Mouse (Mus musculus): ENCODE measurements around the gene Ube2f.

The Ube2f gene

DNA sequence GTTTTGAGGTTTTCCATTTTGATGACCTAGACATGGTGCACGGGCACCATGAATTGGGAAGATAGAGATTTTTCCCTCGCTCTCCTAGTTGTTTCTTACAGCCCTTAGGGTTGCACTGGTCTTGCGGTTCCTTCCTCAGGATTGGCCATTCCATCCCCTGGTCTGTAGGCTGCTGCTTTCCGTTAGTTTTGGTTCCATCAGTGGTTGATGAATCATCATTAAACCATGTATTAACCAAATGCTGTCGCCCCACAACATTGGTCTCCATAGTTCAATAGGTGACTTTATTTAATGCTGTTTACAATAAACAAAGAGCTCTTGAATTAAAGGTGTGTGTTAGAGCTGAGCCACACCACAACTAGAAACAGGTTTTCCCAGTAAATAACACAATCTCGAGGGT, 12.4 kb upstream of the Ube2f start:
- DNase-seq (ENCODE audit: low read depth): no peak

DNA sequence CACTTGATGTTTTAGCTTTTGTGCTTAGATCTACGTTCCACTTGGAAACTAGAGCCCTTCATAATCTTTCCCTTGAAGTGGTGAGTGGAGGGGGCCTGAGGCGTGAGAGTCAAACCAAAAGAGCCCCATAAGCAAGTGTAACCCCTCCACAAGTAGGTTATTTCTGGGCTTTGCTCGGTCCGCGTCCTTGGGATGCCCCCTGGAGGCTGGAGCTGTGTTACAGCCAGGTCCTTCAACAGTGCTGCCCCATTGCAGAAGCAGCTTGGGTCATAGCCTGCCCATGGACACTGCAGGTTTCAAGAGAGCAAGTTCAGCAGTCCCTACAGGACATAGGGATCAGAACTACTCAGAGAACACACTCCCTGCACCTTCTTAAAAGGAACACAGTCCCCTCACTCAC, 11.0 kb upstream of the Ube2f start:
- peak; percentile 60 for DNase-seq (ENCODE audit: low read depth)

DNA sequence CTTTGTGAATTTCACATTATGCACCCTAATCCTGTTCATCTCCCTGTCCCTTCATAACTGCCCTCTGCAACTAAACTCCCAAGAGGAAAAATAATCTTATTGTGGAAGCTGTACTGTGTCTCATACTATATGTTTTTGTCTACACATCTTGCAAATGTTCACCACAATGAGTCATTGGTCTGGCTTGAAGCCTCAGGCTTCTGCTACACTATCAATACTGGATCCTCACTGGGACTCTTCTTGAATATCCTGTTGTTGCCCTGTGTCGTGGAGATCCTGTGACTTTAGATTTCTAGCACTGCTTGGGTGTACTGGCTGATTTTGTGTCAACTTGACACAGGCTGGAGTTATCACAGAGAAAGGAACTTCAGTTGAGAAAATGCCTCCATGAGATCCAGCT, 10.3 kb upstream of the Ube2f start:
- no peak for DNase-seq (ENCODE audit: low read depth)

DNA sequence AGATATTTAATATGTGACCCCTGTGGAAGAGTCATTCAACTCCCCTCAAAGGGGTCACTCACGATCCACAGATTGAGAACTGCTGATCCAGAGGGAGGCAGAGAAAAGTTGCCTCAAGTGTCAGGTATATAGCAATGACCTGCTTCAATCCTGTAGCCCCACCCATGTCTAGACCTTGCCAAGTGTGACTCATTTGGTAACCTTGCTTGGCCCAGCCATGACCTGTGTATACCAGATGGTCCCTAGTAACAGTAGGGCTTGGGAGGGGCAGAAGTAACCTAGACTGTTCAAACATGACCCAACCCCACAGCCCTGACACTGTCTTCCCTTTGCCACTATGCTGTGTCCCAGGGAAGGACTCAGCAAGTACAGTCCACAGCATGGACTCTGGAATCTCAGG, 9.4 kb upstream of the Ube2f start:
- DNase-seq (ENCODE audit: low read depth): peak; percentile 31

DNA sequence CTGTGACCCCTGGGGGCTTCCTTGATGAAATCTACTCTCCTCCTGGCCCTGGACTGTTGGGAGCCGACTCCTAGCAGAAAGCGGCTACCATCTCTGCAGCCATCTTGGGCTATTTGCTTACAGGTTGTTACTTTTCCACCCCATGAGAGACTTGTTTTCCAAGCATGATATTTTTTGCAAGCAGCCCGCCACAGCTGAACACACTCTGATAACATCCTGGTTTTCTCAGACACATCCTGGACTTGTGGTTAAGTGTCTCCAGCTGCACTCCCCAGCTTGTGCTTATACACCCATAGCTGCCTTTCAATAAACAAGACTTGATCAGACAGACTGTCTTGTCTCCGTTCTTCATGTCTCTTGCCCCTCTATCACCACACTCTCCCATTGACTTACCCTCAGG, 8.9 kb upstream of the Ube2f start:
- no peak for DNase-seq (ENCODE audit: low read depth)

DNA sequence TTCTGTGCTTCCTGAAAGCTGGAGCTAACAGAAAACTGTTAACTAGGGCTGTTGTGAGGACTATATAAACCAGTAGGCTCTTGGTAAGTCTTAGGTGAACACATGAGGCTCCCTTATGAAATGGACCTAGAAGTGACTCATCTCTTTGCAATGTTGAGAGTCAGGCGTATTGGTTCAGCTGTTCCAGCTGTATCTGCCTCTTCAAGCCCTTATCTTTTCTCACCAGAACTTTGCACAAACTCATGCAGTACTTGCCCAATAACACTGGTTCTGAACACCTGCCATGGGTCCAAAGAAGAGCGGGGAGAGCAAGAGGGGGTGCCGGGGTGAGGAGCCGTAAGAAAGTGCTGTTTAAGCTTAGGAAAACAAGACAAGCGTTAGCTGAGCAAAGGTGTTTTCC, 1.9 kb upstream of the Ube2f start:
- no peak for DNase-seq (ENCODE audit: low read depth)

DNA sequence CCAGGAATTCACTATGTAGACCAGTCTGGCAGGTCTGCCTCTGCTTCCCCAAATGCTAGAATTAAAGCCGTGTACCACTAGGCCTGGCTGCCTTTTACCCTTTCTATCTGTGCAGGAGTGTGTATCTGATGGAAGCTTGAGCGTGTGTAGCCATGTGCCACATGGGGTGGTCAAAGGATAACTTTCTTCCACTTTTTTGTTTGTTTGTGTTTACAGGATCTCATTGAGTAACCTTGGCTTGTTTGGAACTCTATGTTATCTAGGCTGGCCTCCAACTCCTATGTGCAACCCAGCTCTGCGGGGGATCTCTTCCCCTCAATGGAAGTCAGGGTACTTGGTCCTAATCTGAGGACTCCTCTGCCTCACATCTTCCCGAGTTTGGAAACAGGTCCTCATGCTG, 1.1 kb upstream of the Ube2f start:
- DNase-seq (ENCODE audit: low read depth): no peak

DNA sequence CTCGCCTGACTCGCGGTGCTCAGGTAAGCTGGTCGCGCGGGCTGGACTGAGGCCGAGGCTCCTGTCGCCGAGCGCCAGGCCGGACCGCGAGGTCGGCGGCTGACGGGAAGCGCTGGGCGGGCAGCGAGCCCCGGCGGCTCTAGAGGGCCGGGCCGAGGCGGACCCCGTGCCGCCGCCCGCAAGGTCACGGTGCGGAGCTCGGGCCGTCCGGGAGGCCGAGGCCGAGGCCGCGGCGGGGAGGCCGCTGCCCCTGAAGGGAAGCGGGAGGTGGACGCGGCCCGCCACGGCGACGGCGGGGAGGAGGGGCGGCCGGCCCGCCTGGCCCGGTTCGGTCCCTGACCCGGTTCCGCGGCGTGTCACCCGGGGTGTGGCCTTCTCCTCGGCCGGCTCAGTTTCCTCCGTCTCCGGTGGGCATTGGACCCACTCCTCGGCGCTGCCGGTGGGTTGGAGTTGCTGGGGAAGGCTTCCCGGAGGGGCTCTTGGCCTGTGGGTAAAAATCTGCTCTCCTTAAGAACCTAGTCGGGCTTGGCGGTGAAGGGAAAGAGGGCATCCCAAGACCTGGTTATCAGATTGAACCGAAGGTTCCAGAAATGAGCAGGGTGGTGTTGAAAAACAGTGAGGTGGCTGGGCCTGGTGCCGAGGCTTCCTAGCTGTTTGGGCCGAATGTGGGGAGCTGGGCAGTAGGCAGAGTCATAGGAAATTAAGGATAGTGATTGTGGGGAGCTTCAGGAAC, 477 bp downstream of the Ube2f start:
- DNase-seq (ENCODE audit: low read depth): peak; percentile 48

DNA sequence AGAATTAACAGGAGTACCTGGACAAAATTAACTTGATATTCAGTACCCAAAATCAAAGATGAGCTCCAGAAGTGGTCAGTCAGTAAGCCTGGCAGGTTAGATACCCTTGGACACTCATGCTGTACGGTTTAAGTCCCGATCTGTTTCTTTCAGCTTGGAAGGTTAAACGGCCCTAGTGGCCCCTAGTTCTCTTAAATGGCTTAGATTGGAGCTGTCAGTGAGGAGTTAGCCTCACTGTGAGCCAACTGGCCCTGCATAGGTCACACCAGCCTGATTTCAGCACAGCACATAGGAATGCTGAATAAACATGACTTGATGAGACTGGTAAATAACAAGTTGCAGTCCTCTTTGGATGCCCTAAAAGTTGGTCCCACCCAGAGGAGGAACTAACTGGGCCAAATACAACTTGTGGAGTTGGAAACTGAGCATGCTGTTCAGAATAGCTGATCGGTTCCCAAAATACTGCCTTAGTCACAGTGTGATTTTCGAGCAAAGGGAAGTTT, 1.1 kb downstream of the Ube2f start:
- DNase-seq (ENCODE audit: low read depth): peak; percentile 41

DNA sequence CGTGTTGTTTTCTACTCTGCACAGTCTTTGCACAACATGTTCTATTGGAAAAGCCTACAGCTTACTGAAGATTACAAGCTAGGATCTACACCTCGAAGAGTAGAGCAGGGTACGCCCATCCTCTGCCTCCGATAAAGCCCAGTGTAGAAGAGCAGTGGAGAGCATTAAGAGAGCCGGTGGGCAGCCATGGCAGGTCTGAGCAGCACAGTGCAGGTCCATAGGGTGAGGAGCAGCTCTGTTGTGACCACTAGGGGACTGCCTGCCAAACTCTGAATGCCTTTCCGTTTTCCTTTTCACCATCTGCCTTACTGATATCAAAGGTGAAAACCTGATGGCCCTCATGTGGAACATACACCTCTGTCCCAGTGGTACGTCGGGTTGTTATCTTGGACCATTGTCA, 1.8 kb downstream of the Ube2f start:
- peak; percentile 59 for DNase-seq (ENCODE audit: low read depth)

DNA sequence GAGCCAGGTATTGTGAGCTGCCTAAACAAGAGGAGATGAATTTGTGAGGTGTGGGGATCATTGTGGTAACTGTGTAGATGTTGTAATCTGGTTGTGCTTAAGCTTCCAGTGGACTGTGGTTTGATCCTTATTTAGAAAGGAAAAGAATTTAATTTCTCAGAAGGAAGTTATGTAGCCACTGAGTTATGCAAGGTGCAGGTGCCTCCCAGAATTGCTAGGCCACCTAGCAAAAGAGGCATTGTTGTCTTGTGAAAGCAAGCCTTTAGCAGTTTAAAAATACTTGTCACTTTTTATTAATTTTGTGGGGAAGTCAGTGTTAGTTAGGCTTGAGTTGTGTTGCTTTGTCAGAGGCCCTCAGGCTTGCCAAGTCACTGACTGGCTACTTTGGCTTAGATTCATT, 7.8 kb downstream of the Ube2f start:
- no peak for DNase-seq (ENCODE audit: low read depth)

DNA sequence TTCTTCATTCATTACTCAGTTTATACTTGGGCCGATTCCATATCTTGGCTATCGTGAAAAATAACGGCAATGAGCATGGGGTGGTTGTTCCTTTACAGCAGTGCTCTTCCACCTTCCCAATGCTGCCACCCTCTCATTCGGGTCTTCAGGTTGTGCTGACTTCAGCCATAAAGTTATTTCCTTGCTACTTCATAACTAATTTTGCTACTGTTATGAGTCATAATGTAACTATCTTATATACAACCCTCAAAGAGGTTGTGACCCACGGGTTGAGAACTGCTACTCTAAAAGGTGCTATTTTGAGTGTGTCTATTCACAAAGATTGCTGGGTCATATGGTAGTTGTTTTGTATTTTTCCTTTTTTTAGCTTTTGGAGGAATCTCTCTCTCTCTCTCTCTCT, 9.7 kb downstream of the Ube2f start:
- peak; percentile 54 for DNase-seq (ENCODE audit: low read depth)

DNA sequence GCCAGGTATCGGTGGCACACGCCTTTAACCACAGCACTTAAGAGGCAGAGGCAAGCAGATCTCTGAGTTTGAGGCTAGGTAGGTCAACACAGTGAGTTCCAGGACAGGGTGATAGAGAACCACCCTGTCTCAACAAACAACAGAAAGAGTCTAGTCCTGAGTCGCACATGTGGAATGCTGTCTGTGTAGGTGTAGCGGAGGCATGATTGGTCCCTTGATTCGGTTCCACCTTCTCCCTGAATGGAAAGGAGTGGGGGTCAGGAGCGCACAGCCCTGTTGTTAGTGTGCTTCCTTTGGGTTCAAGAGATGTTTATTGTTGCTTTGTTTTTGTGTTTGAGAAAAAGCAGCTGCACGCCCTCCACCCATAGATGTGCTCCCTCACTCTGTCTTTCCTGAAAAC, 12.4 kb downstream of the Ube2f start:
- no peak for DNase-seq (ENCODE audit: low read depth)

DNA sequence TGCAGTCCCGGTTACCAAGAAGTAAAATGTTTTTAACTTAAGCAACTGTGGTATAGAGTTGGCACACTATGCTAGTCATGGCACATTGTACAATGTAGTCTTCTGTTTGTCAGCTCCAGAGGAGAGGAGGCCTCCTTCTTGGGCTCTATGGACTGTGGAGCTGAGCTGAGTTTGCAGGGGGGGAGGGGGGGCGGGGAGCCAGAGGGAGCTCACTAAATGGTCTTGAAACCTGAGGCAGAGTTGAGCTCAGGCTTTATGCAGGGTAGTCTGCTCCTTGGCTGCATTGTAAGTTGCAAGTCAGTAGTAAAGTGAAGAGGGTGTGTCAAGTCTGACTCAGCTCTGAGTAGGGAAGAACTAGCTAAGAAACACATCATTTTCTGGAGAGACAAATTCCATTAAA, 22.2 kb downstream of the Ube2f start:
- no peak for DNase-seq (ENCODE audit: low read depth)

DNA sequence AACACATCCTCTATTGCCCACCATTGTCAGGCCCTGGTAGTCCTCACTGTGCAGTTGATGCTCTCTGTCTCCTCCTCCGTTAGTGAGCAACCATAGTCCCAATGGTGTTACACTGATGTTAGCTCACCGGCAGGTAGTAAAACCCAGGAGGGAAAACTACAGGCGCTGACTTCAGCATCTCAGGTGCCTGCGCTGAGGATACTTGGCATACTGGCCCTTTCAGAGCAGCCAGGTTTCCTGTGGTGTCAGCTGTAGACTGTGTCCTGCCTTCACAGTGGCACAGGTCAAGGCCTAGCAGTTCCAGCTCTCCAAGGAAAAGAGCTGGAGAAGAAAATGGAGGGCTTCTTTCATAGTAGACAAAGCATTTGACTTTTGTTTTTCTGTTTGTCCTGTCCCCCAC, 26.5 kb downstream of the Ube2f start:
- no peak for DNase-seq (ENCODE audit: low read depth)

DNA sequence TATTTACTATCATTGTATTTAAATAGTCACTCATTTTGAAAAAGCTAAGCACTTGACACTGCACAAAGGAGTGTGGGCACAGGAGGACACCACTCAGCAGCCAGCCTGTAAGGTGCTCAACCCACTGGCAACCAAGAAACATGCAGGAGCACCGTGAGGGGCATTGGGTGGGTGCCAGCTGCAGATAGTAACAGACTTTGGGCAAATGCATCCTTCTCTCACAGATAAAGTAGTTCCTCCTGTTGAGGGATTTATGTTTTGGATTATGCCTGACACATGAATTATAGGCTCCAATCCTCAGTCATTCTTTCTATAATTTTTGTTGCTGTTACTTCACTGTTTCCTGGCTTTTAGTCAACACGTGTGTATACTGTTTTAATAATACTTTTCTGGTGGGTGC, 27.4 kb downstream of the Ube2f start:
- DNase-seq (ENCODE audit: low read depth): no peak

DNA sequence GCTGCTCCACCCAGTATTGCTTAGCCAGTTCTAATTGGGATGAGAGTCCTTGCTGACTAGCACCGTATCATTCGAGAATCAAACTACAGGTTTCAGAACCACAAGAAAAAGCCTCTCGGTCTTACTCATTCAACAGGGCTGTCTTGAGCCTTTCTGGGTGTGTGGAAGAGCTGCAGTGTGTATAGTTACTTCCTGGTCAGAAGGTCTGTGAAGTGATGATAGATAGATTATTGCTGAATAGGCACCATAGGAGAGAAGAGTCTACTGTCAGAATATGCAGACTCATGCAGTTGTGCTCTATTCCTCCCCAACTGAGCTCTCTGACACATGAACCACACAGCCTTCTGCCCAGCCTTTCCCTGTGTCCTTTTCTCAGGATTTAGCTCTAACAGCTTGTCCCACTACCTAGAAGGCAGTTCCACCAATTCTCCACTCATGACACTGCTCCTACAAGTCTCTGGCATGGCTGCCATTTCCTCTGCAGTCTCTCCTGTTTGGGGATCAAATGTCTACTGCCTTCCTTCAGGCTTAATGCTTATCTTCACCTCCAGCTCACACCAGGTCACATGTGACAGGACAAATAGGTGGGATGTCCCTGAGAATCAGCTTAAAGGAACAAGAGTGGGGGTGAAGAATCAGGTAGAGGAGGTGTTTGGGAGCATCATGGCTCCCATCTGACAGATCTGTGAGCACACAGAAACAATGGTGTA, 28.5 kb downstream of the Ube2f start:
- peak; percentile 56 for DNase-seq (ENCODE audit: low read depth)

DNA sequence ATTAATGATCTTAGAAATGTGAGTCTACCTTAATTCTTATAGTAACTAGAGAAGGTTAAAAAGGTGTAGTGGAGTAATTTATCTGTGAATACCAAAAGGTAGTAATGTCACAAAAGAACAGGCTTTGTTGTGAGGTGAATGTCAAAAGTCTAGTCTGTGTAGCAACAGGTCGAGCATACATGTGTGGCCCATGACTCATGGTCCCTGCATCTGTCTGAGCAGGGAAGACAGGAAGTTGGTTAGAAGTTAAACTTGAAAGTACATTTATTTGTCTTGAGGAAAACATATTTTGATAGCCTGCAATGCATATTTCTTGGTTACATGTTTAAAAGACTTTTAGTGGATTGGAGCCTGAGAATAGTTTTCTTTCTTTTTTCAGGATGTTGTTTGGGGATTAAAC, 29.0 kb downstream of the Ube2f start:
- DNase-seq (ENCODE audit: low read depth): peak; percentile 53

DNA sequence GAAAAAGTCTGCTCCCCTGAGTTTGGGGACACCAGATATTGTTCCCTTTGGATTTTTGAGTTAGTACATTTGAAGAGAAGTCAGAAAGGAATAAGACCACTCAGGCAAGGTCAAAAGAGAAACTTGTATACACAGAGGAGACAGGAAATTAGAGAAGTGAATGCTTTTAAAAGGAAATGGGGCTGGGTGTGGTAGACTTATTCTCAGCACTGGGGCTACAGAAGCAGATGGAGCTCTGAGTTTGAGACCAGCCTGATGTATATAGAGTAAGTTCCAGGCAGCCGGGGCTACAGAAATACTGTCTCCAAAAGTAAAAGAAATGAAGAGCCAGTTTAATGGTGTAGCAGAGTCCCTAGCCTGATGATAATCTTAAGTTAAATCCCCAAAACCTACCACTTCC, 32.5 kb downstream of the Ube2f start:
- DNase-seq (ENCODE audit: low read depth): peak; percentile 18

DNA sequence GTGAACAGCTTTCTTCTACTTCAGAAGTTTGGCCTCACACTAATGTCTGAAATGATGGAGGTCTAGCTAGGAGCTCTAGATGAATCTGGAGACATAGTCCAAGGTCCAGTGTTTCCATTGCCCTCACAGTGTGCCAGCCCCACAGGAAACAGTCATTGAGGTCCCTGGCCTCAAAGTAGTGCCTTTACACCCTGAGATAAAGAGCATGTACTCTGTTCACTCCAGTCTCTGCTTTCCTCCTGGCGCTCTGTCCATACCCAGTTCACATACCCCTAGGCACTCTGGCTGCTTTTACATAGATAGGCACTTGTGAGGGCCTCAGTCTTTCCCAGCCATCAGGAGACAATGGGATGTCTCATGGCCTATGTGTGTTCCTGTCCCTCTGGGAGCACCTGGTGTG, 39.3 kb downstream of the Ube2f start:
- no peak for DNase-seq (ENCODE audit: low read depth)

DNA sequence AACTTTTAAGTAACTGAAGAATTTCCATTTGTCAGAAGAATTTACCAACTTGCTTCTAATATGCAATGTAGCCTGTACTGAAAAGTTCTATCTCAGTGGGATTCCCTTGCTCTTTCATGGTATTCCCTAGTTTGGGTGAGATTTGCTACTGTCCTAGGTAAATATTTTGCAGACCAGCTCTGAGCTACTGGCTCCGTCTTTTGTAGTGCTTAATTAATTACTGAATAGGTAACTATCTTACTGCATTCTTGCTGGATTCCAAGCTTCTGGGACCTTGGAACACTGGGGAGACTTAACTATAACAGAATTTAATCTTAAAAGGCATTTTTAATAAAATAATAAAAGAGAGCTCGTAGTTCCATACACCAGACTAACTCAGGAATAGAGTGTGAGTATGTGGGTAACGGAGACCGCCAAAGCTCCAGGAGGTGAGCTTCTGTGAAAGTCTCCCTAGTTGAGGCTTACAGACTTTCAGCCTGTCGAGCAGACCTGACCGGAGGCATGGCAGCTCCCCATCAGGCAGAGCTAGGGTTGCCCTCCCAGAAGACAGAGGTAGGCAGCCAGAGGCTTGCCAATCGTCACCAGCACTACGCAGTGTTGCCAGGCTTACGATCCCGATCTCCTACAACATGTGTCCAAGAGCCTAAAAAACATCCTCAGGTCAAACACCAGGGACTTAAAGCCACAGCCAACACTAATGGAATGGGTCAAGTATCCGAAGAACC, 42.2 kb downstream of the Ube2f start:
- no peak for DNase-seq (ENCODE audit: low read depth)

DNA sequence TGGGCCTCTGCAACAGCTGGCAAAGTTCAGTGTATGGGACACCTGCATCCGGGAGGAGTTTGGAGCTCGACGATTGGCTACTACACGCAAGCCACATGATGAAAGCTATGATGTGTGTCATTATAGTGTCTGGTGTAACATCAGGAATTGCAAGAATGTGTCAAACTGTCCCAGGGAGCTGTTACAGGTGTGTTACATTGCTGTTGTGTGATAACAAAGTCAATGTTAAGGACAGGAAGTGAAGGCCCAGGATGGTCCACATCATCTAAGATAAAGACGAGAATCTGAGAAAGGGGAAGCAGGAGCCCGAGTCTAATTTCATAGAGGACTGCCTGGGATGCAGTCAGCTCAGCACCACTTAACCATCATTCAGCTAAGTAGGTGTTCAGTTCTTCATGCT, 45.4 kb downstream of the Ube2f start:
- no peak for DNase-seq (ENCODE audit: low read depth)

All from induced T-regulatory cell, adult 2 months (primary cell).